Mouse (Mus musculus) bone marrow macrophage, adult 2 months (primary cell): Measurements from ENCODE around the gene Spint1. TPM values are rescaled to one million over a fixed set of nuclear protein-coding genes. Genes with fewer than 3 reads are reported as not detected.
A peak's percentile ranks its signal among the peaks of the same experiment; 100 is the strongest.

Source experiments
- H3K27ac ChIP-seq: 2 replicates; pipeline ENCODE4 v1.5.1; 2012; ENCODE audit warnings: low read depth, low read length; ENCODE audit not compliant: insufficient read depth
- H3K4me1 ChIP-seq: 2 replicates; pipeline ENCODE4 v1.6.1; 2012; ENCODE audit warnings: low read length; ENCODE audit not compliant: control insufficient read depth, insufficient read depth
- H3K4me3 ChIP-seq: 2 replicates; pipeline ENCODE4 v1.5.1; 2012; ENCODE audit warnings: mild to moderate bottlenecking, low read length, moderate library complexity; ENCODE audit not compliant: insufficient read depth
- CTCF ChIP-seq: IDR thresholded peaks from 2 replicates; pipeline ENCODE4 v1.5.1; 2012; ENCODE audit warnings: low read depth, mild to moderate bottlenecking, low read length, moderate library complexity
- POLR2A ChIP-seq: IDR thresholded peaks from 2 replicates; pipeline ENCODE4 v1.6.1; 2012; ENCODE audit warnings: mild to moderate bottlenecking, low read depth, low read length, borderline replicate concordance
- polyA plus RNA-seq: library from polyadenylated mRNA; stranded (reverse); fragments of >200 nt; gene quantifications from 2 replicates; pipeline ENCODE4 v1.2.4, GENCODE M21; 2012; ENCODE audit not compliant: missing spikeins, insufficient read depth, insufficient read length

Spint1 gene
- polyA plus RNA-seq, 1 experiment, result 4.3 TPM

DNA sequence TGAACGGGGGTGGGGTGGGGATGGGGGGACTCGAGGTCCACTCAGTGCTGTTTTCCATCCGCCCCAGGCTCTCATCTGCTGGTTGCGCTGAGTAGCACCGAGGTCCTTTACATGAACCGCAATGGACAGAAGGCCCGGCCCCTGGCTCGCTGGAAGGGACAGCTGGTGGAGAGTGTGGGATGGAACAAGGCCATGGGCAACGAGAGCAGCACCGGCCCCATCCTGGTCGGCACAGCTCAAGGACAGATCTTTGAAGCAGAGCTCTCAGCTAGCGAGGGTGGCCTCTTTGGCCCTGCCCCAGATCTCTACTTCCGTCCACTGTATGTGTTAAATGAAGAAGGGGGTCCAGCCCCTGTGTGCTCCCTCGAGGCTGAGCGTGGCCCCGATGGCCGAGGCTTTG is 55.7 kb downstream of the Spint1 start:
- TF ChIP-seq CTCF (no peak), POLR2A (no peak)
- Histone ChIP-seq H3K4me1 (peaks cover 33% of the 10 kb centered on the region), H3K4me3 (no peak overlapping the region), H3K27ac (no peak overlapping the region)

DNA sequence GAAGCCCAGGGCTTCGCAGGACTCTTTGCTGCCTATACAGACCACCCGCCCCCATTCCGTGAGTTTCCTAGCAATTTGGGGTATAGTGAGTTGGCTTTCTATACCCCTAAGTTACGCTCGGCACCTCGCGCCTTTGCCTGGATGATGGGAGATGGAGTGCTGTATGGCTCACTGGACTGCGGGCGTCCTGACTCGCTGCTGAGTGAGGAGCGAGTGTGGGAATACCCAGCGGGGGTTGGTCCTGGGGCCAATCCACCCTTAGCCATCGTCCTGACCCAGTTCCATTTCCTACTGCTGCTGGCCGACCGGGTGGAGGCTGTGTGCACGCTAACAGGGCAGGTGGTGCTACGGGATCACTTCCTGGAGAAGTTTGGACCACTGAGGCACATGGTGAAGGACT is 56.1 kb downstream of the Spint1 start:
- Histone ChIP-seq H3K4me3 (no peak overlapping the region), H3K27ac (no peak overlapping the region), H3K4me1 (peaks cover 30% of the 10 kb centered on the region)
- TF ChIP-seq POLR2A, result no peak

DNA sequence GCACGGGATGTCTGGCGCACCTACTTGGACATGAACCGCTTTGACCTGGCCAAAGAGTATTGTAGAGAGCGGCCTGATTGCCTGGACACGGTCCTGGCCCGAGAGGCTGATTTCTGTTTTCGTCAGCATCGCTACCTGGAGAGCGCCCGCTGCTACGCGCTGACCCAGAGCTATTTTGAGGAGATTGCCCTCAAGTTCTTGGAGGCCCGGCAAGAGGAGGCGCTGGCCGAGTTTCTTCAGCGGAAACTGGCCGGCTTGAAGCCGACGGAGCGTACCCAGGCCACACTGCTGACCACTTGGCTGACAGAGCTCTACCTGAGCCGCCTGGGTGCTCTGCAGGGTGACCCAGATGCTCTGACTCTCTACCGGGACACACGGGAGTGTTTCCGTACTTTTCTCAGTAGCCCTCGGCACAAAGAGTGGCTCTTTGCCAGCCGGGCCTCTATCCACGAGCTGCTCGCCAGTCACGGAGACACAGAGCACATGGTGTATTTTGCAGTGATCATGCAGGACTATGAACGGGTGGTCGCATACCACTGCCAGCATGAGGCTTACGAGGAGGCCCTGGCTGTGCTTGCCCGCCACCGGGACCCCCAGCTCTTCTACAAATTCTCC is 56.7 kb downstream of the Spint1 start:
- H3K27ac ChIP-seq, result no peak overlapping the region
- peaks cover 36% of the 10 kb centered on the region for H3K4me1 ChIP-seq
- no peak overlapping the region for H3K4me3 ChIP-seq
- TF ChIP-seq CTCF (no peak), POLR2A (no peak)

DNA sequence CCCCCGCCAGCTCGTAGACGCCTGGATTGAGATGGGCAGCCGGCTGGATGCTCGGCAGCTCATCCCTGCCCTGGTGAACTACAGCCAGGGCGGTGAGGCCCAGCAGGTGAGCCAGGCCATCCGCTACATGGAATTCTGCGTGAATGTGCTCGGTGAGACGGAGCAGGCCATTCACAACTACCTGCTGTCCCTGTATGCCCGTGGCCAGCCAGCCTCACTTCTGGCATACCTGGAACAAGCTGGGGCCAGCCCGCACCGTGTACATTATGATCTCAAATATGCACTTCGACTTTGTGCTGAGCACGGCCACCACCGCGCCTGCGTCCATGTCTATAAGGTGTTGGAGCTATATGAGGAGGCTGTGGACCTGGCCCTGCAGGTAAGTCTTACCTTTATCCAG is 57.2 kb downstream of the Spint1 start:
- H3K4me1 ChIP-seq, result peaks cover 40% of the 10 kb centered on the region
- no peak overlapping the region for H3K27ac ChIP-seq
- H3K4me3 ChIP-seq, result peak overlapping the region; percentile 1; the same call in 1 of the 2 replicates
- TF ChIP-seq CTCF (no peak), POLR2A (no peak)

DNA sequence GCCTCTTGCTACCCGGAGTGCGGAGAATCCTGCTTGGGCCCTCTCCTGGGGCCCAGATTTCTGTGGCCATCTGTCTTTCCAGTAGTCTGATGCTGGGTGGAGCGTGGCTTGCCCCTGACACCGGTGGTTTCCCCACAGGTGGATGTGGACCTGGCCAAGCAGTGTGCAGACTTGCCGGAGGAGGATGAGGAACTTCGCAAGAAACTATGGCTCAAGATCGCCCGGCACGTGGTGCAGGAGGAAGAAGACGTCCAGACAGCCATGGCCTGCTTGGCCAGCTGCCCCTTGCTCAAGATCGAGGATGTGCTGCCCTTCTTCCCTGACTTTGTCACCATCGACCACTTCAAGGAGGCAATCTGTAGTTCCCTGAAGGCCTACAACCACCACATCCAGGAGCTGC is 59.6 kb downstream of the Spint1 start:
- TF ChIP-seq POLR2A (no peak), CTCF (no peak)

DNA sequence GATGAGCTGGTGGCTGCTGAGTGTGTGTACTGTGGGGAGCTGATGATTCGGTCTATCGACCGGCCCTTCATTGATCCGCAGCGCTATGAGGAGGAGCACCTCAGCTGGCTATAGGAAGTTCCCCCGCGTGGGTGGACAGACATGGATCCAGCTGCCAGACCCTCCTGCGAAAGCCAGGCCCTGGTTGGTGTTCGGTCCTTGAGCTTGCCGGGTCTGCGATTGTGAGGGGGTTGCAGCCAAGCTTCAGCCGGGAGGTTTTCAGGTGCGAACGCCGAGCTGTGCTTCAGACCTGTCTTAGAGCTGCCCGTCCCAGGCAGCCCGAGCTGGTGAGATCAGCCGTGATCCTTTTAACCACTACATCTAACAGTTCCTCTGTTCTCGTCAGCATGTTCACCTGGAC is 60.3 kb downstream of the Spint1 start:
- no peak overlapping the region for H3K4me3 ChIP-seq
- no peak overlapping the region for H3K27ac ChIP-seq
- H3K4me1 ChIP-seq, result peaks cover 42% of the 10 kb centered on the region
- TF ChIP-seq POLR2A (no peak), CTCF (no peak)

More for the DNA sequence above, 59.6 kb downstream of the Spint1 start:
- Histone ChIP-seq H3K27ac (no peak overlapping the region), H3K4me3 (no peak overlapping the region), H3K4me1 (peaks cover 42% of the 10 kb centered on the region)

DNA sequence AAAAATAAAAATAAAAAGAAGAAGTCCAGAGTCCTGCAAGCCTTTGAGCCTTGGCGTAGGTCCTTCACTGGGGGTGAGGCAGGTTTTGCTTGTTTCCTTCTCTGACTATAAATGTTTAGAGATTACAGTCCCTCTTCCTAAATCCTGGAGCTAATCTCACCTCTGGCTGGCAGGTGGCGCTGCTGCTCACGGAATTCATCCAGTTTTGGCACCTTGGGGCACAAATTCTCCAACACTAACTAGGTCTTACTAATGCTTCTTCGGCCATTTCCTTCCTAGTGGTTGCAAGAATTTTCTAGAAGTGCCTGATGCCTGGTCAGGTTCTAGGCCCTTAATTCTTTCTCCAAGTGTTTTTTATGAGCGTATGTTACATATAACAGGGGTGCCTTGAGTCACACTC is 61.2 kb downstream of the Spint1 start:
- Histone ChIP-seq H3K4me3 (no peak overlapping the region), H3K4me1 (peaks cover 42% of the 10 kb centered on the region), H3K27ac (no peak overlapping the region)
- TF ChIP-seq CTCF (no peak), POLR2A (no peak)

DNA sequence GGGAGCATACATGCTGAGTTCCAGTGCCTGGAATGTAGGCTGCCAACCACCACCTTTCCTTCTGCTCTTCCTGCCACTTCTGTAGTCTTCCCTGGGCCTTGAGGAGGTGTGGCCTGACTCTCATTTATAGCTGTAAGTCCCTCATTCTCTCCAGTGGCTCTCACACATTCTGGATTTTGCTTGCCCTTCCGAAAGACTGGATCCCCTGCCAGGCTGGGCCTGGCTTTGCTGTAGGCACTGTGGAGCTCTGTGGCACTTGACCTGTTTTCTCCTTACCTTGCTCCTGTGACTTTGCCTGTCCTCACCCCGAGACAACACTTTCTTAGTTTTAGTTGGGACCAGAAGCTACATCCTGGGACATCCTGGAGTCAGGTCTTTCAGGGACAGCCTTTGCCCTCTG is 61.7 kb downstream of the Spint1 start:
- TF ChIP-seq CTCF (no peak), POLR2A (no peak)

More for the DNA sequence above, 61.7 kb downstream of the Spint1 start:
- no peak overlapping the region for H3K27ac ChIP-seq
- H3K4me1 ChIP-seq, result peaks cover 44% of the 10 kb centered on the region
- no peak overlapping the region for H3K4me3 ChIP-seq

Other genes starting within 250 kb of the Spint1 start
- 20.9 and 21.5 TPM in 2 replicates for gene Ccdc32, start 208.0 kb upstream of the Spint1 start, polyA plus RNA-seq
- gene Rpusd2, start 202.6 kb upstream of the Spint1 start, polyA plus RNA-seq, result 1.9 and 2.5 TPM in 2 replicates
- gene Knl1, start 190.2 kb upstream of the Spint1 start, polyA plus RNA-seq, result 11.8 and 17.6 TPM in 2 replicates
- 14.2 and 15.2 TPM in 2 replicates for gene Rad51, start 124.6 kb upstream of the Spint1 start, polyA plus RNA-seq
- 15.8 and 17.6 TPM in 2 replicates for gene Rmdn3, start 80.3 kb upstream of the Spint1 start, polyA plus RNA-seq
- gene Gchfr, start 69.6 kb upstream of the Spint1 start, polyA plus RNA-seq, result not detected in 2 replicates
- gene Gm14137, start 62.9 kb upstream of the Spint1 start, polyA plus RNA-seq, result not detected in 2 replicates
- gene Zfyve19, start 28.7 kb upstream of the Spint1 start, polyA plus RNA-seq, result 41.2 and 50.7 TPM in 2 replicates
- gene Dnajc17, start 28.6 kb upstream of the Spint1 start, polyA plus RNA-seq, result 13.5 and 18.6 TPM in 2 replicates
- not detected in 2 replicates for gene Ppp1r14d, start 7.5 kb upstream of the Spint1 start, polyA plus RNA-seq
- 2.2 and 2.7 TPM in 2 replicates for gene Rhov, start 33.9 kb downstream of the Spint1 start, polyA plus RNA-seq
- 33.6 and 34.1 TPM in 2 replicates for gene Vps18, start 51.4 kb downstream of the Spint1 start, polyA plus RNA-seq
- gene Dll4, start 88.4 kb downstream of the Spint1 start, polyA plus RNA-seq, result not detected in 2 replicates
- 0.44 TPM in 1 of 2 replicates, not detected in the other for gene Chac1, start 113.9 kb downstream of the Spint1 start, polyA plus RNA-seq
- 11.5 and 12.9 TPM in 2 replicates for gene Ino80, start 240.3 kb downstream of the Spint1 start, polyA plus RNA-seq